Mouse (Mus musculus) T-helper 17 cell (primary cell): Measurements from ENCODE around the gene Ttc39b.

Experiments
- in situ Hi-C, 2 experiments: fragments of 300-600 bp; cut with MboI, MseI; formaldehyde crosslinking; loops; 1 replicate in 1 of 2; 2 replicates in 1 of 2; pipeline ENCODE4 v1.15.1; 2025; ENCODE audit warnings: high pct_unique_total_duplicates in 2 of 2

The Ttc39b gene

DNA sequence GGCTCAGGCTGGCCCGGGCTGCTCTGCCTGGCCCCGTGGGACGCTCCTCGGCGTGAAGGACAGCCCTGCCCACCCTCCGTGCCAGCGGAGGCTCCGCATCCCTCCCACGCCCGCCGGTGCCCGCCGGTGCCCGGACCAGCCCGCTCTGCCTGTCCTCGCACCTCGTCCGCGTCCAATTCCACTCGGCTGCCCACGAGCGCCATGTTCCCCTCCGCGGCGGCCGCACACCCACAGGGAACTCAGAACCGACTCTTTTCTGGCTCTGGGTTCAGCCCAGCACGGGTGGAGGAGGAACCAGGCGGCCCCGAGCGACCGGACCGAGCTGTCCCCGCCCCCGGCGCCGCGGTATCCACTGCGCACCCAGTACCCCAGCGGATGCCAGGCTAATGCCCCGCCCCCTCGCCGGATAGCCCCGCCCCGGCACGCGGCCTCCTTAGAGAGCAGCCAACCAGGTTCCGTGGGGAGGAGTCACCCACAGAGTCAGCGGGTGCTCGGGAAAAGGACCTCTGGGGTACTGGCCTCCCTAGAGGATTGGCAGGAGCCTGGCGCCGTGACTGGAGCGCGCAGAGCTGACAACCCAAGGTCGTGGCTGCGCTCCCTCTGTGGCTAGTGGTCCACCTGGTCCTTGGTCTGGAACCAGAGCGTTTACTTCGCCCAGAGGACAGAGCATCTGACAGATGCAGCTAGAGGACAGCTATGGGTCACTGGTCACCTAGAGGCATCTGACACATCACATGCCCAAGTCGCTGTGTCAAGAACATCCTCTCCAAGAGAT is at the start of gene Ttc39b:
Ttc39b (minus strand) TSS at position 346 of the 775 bp plus-strand sequence.
- in situ Hi-C loops, result no loop called here

DNA sequence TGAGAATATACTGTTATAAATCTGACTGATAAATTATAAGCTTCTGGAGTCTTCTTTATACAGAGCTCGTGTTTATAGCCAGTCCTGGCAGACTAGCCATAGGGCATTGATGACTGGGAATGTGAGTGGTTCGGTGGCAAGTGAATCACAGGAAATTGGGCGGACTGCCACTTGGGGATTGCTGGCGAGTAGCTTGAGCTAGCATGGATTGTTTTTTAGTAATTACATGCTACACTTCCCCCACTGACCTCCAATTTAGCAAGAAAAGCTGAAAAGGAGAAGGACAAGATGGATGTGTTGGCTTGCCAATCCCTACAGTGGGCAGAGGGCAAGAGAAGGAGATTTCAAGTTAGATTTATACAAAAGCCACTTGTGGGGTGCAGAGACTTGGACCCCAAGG is 49.3 kb upstream of the Ttc39b start:
- in situ Hi-C loops, result no loop called here

DNA sequence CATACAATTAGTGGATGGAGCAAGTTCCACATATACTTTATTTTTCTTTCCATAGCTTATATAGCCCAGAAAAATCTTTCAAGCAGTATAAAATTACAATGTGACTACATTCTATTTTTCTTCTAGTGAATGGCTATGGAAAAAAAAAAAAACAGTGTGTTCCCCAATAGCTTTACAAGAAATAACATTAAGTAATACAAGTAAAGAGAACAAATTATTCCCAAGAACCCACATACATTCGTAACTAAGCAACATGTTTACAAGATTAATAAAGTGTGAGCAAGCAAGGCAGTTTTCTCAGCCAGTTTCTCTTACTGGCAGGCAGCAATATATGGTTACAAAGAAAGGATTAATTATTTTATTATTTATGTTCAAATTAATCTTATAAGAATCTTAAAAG is 33.7 kb upstream of the Ttc39b start:
- in situ Hi-C loops, result no loop called here

DNA sequence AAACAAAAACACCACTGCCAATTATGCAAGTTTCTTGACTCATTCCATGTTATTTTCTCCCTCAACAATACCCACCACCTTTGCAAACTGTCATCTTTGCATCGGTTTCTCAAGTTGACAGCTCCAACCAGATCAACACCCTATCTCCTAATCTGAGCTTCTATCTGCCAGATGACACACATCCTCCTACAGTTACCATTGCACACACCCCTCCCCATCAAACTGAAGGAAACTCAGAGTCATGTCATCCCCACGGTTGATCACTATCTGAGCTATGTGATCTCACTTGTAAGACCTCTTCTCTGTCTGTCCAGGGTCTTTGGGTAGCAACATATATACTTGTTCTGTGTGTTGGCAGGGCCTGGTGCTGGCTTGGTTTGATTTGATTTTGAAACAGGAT is 30.7 kb upstream of the Ttc39b start:
- in situ Hi-C loops, result no loop called here

DNA sequence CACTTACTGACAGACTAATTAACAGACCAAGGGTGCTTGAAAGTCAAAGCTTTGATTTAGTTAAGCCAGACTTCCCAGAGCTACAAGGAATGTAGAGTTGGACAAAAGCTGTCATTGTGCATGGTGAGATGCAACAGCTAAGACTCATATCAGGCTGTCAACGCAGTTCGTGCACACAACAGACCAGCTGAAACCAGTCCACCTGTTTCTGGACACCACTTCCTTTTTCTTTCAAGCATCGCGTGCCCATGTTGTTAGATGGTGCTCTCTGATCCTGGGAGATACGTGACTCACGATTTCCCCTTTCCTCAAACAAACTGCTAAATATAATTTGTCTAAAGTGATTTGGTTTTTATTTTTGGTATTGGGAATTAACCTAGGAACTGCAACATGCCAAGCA is 29.9 kb upstream of the Ttc39b start:
- in situ Hi-C loops, result no loop called here

DNA sequence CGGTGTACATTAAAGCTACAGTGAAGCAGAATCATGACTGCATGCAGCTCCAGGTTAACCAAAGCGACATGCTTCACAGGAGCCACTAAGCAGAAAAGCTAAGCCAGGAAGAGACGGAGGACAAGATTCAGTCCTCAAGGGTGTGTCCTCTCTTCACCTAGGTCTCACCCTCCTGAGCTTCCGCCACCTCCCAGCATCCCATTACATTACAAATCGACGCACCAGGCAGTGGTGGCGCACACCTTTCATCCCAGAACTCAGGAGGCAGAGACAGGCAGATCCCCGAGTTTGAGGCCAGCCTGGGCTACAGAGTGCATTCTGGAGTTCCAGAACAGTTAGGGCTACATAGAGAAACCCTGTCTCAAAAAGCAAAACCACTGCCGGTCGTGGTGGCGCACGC is 29.2 kb upstream of the Ttc39b start:
- in situ Hi-C loops, result no loop called here

DNA sequence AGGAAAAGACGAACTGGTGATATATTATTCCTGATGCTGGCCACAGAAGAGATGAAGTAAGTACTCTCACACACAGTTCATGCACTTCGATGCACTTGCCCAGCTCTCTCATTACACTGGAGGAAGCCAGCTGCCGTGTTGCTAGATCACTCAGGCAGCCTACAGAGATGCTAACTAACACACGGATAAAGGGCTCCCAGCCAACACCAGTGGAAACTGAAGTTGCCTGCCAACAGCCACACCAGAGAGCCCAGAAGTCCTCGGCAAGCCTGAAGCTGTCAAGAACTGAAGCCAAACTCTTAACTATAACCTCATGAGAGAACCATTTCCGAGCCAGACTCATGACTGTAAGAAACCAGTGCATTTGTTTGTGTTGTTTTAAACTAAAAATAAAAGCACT is 26.7 kb upstream of the Ttc39b start:
- in situ Hi-C loops, result no loop called here

DNA sequence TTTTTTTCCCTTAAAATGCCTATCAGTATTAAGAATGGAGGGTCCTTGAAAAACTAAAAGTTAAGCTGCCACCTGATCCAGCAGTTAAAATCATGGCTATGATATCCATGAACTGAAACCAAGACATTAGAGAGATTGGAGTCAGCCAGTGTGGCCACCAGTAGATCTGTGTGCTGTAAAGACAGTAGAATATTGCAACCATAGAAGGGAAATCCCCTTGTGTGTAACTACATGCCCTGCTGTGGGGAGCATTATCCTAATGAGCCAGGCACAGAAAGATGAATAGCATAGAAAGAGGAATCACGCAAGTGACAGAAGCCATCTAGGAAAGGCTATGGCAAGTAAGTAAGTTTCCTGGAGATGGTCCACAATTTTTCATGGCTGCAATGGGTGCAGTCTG is 24.9 kb upstream of the Ttc39b start:
- in situ Hi-C loops, result loop anchor here in 1 of 2 experiments (5.0 kb wide), 1 partner anchor 87 kb away; no protein-coding TSS in a partner anchor

DNA sequence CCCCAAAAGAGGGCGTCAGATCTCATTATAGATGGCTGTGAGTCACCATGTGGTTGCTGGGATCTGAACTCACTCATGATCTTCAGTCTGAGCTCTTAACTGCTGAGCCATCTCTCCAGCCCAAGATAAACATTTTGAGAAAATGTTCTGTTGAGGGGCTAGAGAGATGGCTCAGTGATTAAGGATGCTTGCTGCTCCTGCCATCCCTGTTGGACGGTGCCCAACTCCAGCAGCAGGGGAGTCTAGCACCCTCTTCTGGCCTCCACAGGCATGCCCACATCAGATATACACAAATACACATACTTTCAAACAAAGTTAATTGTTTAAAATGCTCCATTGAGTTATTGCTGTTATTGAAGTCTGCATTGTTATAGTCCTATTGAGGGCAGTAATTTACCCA is 19.8 kb upstream of the Ttc39b start:
- in situ Hi-C loops, result no loop called here

DNA sequence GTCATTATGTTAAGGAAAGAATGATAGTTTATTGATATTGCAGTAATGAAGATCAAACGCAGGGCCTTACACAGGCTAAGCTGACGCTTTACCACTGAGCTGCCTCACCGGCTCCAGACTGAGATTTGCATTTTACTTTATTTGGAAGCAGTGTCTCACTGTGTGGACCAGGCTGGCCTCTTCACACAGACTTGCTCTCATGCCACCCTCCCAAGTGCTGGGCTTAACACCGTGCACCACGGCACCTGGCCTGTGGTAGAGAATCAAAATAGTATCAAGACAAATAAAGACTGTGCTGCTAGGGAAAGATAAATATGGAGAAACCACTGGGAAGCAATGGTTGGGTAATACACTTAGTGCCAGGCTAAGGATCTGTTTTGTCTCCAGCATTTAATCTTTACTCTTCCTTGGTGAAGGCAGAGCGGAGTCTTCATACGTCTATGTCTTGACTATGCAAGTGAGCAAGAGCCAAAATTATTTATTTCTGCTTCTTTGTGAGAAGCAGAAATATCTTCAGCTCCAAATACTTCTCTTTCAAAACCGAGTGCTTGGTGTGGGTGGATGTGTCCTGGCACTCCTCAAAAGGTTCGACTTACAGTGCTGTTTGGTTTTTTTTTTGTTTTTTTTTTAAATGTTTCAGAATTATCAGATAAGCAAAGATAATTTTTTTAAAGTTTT is 19.2 kb upstream of the Ttc39b start:
- in situ Hi-C loops, result no loop called here

DNA sequence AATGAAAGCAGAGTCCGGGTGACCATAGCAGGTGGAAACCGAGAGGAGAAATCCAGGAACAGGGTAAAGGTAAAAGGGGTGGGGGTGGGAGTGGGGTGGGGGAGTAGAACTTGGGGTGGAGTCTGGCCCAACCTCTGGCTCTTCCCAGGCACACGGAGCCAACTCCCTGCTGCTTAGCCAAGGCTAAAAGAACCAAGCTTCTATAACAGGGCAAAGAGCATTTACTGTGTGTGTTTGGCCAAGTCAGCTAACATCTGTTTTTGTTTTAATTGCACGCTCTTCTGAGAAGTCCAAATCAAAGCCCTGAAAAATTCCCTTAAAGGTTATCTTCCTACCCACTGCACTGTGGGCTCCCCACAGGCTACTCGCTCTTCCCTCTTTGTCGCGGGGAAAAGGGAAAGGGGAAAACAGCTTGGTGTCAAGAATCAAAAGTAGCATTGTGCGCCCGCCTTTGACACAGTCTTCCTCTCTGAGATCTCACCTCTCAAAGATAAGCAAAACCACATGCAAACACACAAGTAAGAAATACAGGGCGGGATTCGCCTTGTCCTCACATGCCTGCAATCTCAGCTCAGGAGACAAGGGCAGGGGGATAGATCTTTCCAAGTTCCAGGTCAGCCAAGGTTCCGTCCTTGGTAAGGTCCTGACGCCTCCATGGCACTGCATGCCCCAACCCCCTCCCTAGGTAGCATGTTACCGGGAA is 18.4 kb upstream of the Ttc39b start:
- in situ Hi-C loops, result no loop called here

DNA sequence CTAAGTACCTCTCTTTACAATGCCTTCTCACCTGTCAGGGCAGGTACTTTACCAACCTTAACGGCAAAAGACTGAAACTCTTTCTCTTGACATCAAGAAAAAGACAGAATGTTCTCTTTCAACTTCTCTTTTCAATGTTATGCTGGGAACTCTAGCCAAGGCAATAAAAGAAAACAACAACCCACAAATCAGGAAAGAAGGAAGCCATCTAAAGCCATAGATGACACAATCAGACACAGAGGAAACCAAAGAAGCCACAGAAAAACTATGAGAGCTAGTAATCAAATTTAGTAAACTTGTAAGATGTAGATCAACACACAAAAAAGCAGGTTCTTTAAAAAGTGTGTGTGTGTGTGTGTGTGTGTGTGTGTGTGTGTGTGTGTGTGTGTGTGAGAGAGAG is 15.3 kb upstream of the Ttc39b start:
- in situ Hi-C loops, result no loop called here

DNA sequence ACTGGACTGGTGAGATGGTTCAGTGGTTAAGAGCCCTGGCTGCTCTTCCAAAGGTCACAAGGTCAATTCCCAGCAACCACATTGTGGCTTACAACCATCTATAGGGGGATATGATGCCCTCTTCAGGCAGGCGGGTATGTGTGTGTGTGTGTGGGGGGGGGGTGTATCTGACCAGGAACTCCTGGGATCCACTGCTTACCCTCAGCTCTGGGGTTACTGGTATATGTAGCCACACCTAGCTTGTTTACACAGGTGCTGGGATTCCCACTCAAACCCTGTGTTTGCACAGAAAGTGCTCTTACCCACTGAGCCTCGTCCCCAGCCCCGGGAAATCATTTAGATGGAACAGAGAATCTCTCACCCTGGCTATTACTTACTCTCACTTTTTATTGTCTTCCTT is 13.7 kb upstream of the Ttc39b start:
- in situ Hi-C loops, result no loop called here

DNA sequence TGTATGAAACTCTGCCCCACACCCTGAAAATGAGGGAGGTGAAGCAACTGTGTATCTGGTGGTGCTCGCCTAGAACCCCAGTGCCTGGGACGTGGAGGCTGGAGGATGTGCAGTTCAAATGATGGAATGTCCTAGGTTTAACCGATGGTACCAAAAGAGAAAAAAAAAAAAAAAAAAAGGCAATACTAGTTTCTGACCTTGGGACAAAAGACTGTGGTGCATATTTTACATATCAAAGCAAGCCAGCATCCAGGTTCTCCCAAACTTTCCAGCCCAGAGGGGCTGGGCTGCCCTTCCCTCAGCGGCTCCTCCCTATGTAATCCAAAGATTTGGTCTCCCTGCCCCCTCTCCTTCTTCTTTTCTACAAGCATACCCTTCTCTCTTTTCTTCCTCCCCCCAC is 6.3 kb upstream of the Ttc39b start:
- in situ Hi-C loops, result no loop called here

DNA sequence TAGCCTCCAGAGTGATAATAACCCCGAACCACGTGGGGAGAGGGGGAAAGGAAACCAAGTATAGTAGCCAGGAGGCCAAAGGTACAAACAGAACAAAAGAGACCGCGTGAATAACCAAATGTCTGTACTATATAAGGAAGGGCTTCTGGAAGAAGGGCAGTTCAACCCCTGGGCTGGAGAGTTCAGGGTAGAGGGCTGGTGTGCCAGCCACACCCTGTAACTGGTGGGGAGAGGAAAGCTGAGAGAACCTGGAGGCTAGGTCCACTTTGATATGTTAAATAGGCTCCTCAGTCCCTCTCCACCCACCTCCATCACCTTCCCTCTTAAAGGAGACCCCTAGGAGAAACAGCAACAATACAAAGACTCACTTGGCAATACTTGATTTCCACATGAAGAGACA is 5.6 kb upstream of the Ttc39b start:
- in situ Hi-C loops, result no loop called here

DNA sequence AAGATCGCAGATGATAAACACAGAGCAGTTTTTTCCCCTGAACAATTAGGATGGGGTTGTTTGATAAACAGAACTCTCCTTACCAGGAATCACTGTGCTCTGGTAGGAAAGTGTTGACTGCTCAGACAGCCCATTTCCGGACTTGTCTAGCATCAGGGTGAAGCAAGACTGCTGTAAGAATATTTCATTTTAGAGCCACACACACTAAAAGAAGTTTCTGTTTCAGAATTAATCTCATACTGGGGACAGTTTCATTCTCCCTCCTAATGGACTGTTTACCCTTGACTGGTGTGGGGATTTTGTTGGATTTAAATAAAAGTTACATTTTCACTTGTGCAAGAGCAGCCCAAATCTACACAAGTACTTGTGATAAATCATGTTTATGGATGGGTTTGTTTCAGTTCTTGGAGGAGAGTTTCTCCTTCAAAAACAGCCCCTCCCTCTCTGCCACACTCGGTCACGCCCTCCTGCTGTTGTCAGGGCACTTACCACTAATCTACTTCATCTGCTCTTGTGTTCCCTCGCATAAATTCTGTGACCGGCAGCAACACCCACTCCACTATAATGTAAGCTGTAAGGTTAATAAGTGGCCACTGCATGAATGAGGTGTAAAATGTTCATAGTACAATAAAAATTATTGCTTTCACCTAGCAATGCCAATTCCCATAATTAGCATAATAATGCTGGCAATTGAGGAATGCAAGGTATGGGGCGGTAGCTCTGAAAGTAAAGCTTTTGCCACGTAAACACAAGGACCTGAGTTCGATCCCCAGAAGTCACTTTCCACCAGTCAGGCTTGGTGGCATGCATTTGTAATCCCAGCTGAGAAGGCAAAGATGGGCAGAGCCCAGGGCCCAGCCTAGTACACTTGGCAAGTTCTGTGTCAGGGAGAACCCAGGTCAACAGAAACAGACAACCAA is 4.2 kb upstream of the Ttc39b start:
- in situ Hi-C loops, result no loop called here

DNA sequence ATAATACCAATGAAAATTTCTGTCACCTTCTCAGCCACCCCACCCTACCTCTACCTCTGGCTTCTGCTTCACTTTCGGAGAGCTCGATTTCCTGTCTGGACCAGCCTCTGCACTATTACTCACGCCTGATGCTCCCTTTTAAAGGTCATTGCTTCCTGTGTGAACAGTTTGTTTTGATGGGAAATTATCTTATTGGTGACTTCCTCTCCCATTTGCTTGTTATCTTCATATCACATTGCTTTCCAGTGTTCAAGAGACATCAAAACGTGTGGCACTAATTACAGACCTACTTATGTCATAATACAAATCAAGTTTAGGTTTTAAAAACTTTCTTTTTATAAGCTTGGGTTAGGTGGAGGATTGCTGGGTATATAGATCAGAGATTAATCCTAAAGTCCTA is 3.5 kb upstream of the Ttc39b start:
- in situ Hi-C loops, result no loop called here

DNA sequence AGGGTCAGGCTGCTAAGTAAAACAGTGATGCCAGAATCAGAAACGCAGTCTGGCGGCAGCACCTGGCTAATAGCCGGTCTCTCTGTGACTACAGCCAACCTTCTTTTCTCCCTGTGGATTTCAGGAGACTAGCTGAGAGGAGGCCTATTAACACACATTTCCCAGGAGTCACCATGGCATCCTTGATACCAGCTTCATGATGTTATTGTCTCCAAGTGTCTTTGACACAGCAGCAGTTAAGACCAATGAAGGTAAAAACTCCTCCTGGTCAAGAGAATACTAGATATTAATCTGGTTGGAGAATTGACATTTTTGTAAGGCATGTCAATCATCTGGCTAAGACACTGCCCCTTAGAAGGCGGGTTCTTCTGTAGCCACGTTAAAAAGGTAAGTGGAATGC is 1.3 kb upstream of the Ttc39b start:
- in situ Hi-C loops, result no loop called here

DNA sequence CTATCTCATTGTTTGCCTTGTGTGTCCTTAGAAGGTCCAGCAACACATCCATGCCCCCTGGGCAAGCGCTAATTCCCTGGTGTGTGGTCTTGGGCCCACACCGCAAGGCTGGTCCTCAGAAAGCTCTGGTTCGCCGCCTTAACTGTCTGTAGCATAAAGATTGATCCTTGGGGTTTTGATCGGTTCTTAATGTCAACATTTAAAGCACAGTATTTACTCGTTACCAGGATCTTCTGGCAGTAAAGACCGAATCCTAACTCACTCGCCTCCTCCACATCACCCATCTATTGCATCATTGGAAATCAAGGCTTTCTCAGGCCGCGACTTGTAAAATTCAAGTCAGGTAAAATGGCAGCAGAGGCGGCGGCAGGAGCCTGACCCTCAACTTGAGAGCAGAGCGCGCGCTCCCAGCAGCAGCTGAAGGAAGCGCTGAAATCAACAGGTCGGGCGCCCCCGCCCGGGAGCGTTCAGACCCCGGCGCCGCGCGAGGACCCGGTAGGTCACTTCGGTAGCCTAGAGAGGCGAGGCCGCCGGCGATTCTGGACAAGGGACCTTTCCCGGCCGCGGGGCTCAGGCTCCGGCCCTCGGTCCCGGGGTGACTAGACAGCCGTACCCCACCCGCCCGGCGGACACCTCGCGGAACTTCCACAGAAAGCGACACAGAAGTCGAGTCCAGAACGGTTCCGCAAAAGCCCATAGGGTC is 703 bp downstream of the Ttc39b start:
- in situ Hi-C loops, result no loop called here

DNA sequence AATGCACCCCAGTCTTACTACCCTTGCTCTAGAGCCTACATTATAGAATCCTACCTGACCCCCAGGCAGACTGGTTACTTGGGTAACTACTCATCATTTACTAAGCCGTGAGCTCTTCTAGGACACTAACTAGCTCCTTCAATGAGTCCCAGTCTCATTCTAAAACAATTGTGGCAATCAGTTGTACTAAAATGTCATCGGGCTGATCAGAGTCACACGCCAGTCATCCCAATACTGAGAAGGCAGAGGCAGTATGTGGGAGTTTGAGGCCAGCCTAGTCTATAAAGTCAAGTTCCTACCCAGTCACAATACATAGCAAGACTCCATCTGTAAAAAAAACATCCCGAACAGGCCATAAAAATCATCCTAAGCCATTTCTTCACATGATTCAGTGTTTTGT is 4.3 kb downstream of the Ttc39b start:
- in situ Hi-C loops, result no loop called here

DNA sequence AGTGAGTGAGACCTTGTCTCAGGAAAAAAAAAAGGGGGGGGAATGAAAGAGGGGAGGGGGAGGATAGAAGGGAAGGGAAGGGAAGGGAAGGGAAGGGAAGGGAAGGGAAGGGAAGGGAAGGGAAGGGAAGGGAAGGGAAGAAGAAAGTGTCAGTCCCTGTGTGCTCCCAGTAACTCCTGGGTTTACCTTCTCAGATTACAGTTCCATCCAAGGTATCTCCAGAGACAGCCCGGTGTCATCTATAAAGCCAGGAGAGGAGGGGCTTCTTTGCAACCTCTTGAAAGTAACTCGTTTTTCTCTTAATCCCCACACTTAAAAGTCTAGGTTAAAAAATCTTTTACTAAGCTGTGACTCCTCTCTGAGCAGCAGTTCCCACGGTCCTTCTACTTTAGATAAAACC is 5.3 kb downstream of the Ttc39b start:
- in situ Hi-C loops, result no loop called here
